Mouse (Mus musculus) bone marrow macrophage, adult 2 months (primary cell): Measurements from ENCODE around the gene Asz1. TPM values are rescaled to one million over a fixed set of nuclear protein-coding genes. Genes with fewer than 3 reads are reported as not detected.

Experiments
- H3K27ac ChIP-seq: 2 replicates; pipeline ENCODE4 v1.5.1; 2012; ENCODE audit warnings: low read depth, low read length; ENCODE audit not compliant: insufficient read depth
- H3K4me1 ChIP-seq: 2 replicates; pipeline ENCODE4 v1.6.1; 2012; ENCODE audit warnings: low read length; ENCODE audit not compliant: control insufficient read depth, insufficient read depth
- H3K4me3 ChIP-seq: 2 replicates; pipeline ENCODE4 v1.5.1; 2012; ENCODE audit warnings: mild to moderate bottlenecking, low read length, moderate library complexity; ENCODE audit not compliant: insufficient read depth
- CTCF ChIP-seq: IDR thresholded peaks from 2 replicates; pipeline ENCODE4 v1.5.1; 2012; ENCODE audit warnings: low read depth, mild to moderate bottlenecking, low read length, moderate library complexity
- POLR2A ChIP-seq: IDR thresholded peaks from 2 replicates; pipeline ENCODE4 v1.6.1; 2012; ENCODE audit warnings: mild to moderate bottlenecking, low read depth, low read length, borderline replicate concordance
- polyA plus RNA-seq: library from polyadenylated mRNA; stranded (reverse); fragments of >200 nt; gene quantifications from 2 replicates; pipeline ENCODE4 v1.2.4, GENCODE M21; 2012; ENCODE audit not compliant: missing spikeins, insufficient read depth, insufficient read length

The Asz1 gene
- polyA plus RNA-seq = not detected in 2 replicates

DNA sequence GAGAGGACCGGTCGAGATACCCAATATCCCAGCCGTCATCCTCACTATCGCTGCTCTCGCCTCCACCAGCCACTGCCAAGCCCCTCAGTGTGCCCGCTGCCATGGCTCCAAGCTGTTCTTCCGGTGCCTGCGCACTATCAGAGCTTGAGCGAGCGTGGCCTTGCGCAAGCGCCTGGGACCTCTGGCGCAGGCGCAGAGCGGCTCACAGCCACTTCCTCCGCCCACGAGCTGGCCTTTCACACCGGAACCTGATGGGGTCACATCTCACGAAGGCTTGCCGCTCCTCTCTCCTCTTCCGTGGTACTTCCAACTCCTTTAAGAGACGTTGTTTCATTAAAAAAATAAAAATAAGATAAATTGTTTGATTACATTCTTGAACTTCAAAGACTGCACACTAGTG is at the start of gene Asz1:
TSS of gene Asz1 (minus strand) at position 128 of the 400 bp plus-strand sequence.
- Histone ChIP-seq H3K4me3 (no peak within 1 kb of the TSS), H3K4me1 (no peaks in the 10 kb centered on the region), H3K27ac (no peak within 1 kb of the TSS)
- TF ChIP-seq POLR2A (no peak), CTCF (no peak)

GRCm38 (mm10) chr6:18153031-18153430 is 44.2 kb upstream of the Asz1 start:
- no peak for TF ChIP-seq POLR2A
- no peak for TF ChIP-seq CTCF
- H3K4me3 ChIP-seq = no peak overlapping the region

GRCm38 (mm10) chr6:18135246-18135645 is 26.4 kb upstream of the Asz1 start:
- Histone ChIP-seq H3K4me3 (no peak overlapping the region), H3K27ac (no peak overlapping the region), H3K4me1 (no peaks in the 10 kb centered on the region)
- TF ChIP-seq POLR2A (no peak), CTCF (no peak)

More at GRCm38 (mm10) chr6:18153031-18153430, 44.2 kb upstream of the Asz1 start:
- H3K27ac ChIP-seq = no peak overlapping the region
- H3K4me1 ChIP-seq = no peaks in the 10 kb centered on the region

DNA sequence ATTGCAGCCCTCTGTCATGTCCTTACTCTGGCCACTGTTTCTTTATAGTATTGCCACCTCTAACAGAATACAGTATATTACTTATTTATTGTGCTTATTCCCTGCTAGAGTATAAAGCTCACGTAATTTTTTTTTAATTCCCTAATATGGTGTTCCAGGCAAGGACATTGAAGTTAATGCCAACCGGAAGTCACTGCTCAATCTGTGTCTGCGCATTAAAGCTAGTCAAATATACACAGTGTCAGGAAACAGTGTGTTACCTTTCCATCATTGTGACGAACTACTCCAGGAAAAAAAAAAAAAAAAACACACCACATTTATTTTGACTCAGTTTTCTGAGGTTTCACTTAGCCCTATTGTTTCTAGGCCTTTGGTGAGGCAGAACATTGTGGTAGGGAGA is 19.2 kb upstream of the Asz1 start:
- no peak overlapping the region for H3K27ac ChIP-seq
- H3K4me1 ChIP-seq = no peaks in the 10 kb centered on the region
- H3K4me3 ChIP-seq = no peak overlapping the region
- TF ChIP-seq CTCF (no peak), POLR2A (no peak)

- no peaks in the 10 kb centered on the region for H3K4me1 ChIP-seq
- no peak overlapping the region for H3K27ac ChIP-seq
- no peak for TF ChIP-seq POLR2A
- no peak for TF ChIP-seq CTCF
- H3K4me3 ChIP-seq = no peak overlapping the region
Observed at GRCm38 (mm10) chr6:18127206-18127983, 18.5 kb upstream of the Asz1 start.

DNA sequence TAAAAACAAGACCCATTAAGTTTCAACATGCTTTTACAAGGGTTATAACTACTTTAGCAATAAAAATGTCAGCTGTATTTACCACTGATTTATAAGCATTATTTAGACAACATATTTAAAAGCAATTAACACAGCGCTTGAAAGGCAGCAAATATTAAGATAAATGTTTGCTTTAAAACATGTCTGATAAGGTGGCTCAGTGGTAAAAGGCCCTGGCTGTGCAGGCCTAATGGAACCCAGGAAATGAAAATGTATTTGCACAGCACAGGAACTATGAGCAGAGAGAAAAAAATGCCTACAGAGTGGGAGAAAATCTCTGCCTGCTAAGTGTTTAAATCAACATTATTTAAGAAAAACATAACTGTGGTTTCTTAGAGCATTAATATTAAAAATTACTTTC is 12.0 kb downstream of the Asz1 start:
- Histone ChIP-seq H3K4me3 (no peak overlapping the region), H3K27ac (no peak overlapping the region), H3K4me1 (no peaks in the 10 kb centered on the region)
- no peak for TF ChIP-seq POLR2A
- no peak for TF ChIP-seq CTCF

DNA sequence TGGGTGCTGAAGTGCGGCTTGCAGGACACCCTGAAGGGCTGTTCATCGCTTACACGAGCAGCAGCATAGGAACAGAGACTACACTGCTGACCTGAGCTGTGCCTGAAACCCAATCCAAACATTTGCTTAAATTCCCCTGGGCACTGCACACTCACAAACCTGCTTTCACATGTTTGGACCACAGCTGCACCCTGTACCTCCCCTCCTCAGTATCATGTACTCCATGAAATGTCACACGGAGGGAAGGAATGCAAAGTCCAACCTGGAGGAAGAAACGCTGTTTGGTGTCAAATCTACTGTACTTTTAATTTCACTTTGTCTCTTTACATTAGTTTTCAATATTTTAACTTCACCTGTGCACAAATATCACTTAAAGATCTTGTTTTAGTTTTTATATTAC is 19.8 kb downstream of the Asz1 start:
- H3K4me1 ChIP-seq = no peaks in the 10 kb centered on the region
- TF ChIP-seq POLR2A = no peak
- no peak for TF ChIP-seq CTCF

GRCm38 (mm10) chr6:18087160-18087804 is 21.6 kb downstream of the Asz1 start:
- no peaks in the 10 kb centered on the region for H3K4me1 ChIP-seq
- H3K4me3 ChIP-seq = no peak overlapping the region
- TF ChIP-seq CTCF (no peak), POLR2A (no peak)
- H3K27ac ChIP-seq = no peak overlapping the region

More for the DNA sequence above, 19.8 kb downstream of the Asz1 start:
- Histone ChIP-seq H3K27ac (no peak overlapping the region), H3K4me3 (no peak overlapping the region)

DNA sequence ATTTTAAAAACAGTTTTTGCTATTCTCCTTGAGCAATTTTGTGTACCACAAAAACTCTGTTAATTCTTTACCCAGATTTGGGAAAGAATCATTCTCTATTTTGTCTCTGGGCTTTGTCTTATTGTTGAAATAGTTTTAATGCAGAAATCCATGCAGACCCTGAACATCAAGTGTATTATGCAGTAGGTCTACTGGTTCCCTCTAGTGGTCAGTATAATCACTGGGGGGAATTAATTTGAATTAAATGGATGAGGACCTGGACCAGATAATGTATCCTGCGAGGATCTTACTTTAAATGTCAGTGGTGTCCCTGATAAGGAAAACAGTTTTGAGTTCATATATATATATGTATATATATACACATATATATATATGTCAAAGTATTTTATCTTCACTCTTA is 30.2 kb downstream of the Asz1 start:
- Histone ChIP-seq H3K4me1 (no peaks in the 10 kb centered on the region), H3K4me3 (no peak overlapping the region), H3K27ac (no peak overlapping the region)
- TF ChIP-seq POLR2A (no peak), CTCF (no peak)

- Histone ChIP-seq H3K27ac (no peak overlapping the region), H3K4me3 (no peak overlapping the region), H3K4me1 (no peaks in the 10 kb centered on the region)
- TF ChIP-seq POLR2A = no peak
- TF ChIP-seq CTCF = no peak
Observed at GRCm38 (mm10) chr6:18076986-18077385, 31.9 kb downstream of the Asz1 start.
